Mouse (Mus musculus) cerebellum, postnatal 14 days (tissue): ENCODE results near the gene Lcn5.

Experiments used
- DNase-seq, 2 experiments: peaks; one replicate each; pipeline ENCODE4 v3.0.0; 2021; ENCODE audit warnings: mixed read lengths in 2 of 2

Lcn5 gene

GRCm38 (mm10) chr2:25657652-25658051, at the start of gene Lcn5:
Gene Lcn5, plus strand, starts transcription at chr2:25657952.
- DNase-seq = no peak

GRCm38 (mm10) chr2:25608671-25609070, 49.1 kb upstream of the Lcn5 start:
- DNase-seq = no peak

- DNase-seq = peak; percentile 53 to 61
These were observed 41.4 kb upstream of the Lcn5 start for GRCm38 (mm10) chr2:25616398-25616797.

- DNase-seq = no peak
These were observed 40.2 kb upstream of the Lcn5 start, which contains the start of gene Ccdc183 for GRCm38 (mm10) chr2:25617578-25617977. Gene Ccdc183, minus strand, starts transcription at chr2:25617678.

- DNase-seq = no peak
These were observed 37.4 kb upstream of the Lcn5 start for GRCm38 (mm10) chr2:25620386-25620785.

- DNase-seq = no peak
These were observed 36.9 kb upstream of the Lcn5 start for GRCm38 (mm10) chr2:25620852-25621228.

- peak; percentile 94 for DNase-seq
These were observed 36.2 kb upstream of the Lcn5 start, which contains the start of gene Tmem141 for GRCm38 (mm10) chr2:25621229-25622200. Gene Tmem141, minus strand, starts transcription at chr2:25622005.

GRCm38 (mm10) chr2:25625986-25626385, 31.8 kb upstream of the Lcn5 start:
- DNase-seq = no peak

GRCm38 (mm10) chr2:25627811-25628210, 29.9 kb upstream of the Lcn5 start, which contains the start of gene Fcna:
Gene Fcna, minus strand, starts transcription at chr2:25628030.
- no peak for DNase-seq

GRCm38 (mm10) chr2:25628738-25629137, 29.0 kb upstream of the Lcn5 start:
- DNase-seq = no peak

- DNase-seq = no peak
These were observed 24.1 kb upstream of the Lcn5 start for GRCm38 (mm10) chr2:25633616-25634015.

GRCm38 (mm10) chr2:25634046-25634445, 23.7 kb upstream of the Lcn5 start:
- no peak for DNase-seq

GRCm38 (mm10) chr2:25639890-25640289, 17.9 kb upstream of the Lcn5 start:
- DNase-seq = peak; percentile 70 to 83

GRCm38 (mm10) chr2:25652902-25653301, 4.8 kb upstream of the Lcn5 start, which contains the start of gene Lcn8:
Gene Lcn8, plus strand, starts transcription at chr2:25653120.
- DNase-seq = no peak

- no peak for DNase-seq
These were observed 3.2 kb upstream of the Lcn5 start for GRCm38 (mm10) chr2:25654502-25654901.

GRCm38 (mm10) chr2:25656691-25657090, 1.1 kb upstream of the Lcn5 start:
- DNase-seq = peak; percentile 48 to 56

- DNase-seq = peak; percentile 68 to 71
These were observed 506 bp upstream of the Lcn5 start for GRCm38 (mm10) chr2:25657246-25657645.

- peak in 1 of 2 experiments; percentile 11 for DNase-seq
These were observed 2.5 kb downstream of the Lcn5 start for GRCm38 (mm10) chr2:25660279-25660678.

- DNase-seq = peak; percentile 33 to 40
These were observed 3.7 kb downstream of the Lcn5 start for GRCm38 (mm10) chr2:25661245-25661970.

- DNase-seq = peak; percentile 72 to 86
These were observed 5.8 kb downstream of the Lcn5 start for GRCm38 (mm10) chr2:25663511-25663910.

GRCm38 (mm10) chr2:25664125-25664524, 6.4 kb downstream of the Lcn5 start:
- DNase-seq = no peak

GRCm38 (mm10) chr2:25666516-25666915, 8.8 kb downstream of the Lcn5 start:
- DNase-seq = no peak

GRCm38 (mm10) chr2:25676486-25676885, 18.7 kb downstream of the Lcn5 start, which contains the start of gene Lcn6:
Gene Lcn6, plus strand, starts transcription at chr2:25676786.
- no peak for DNase-seq
